Mouse (Mus musculus) intestine, embryonic 15.5 days (tissue): ENCODE measurements at regions not wholly inside any gene's neighbourhood (a gene's known extent, or its start where the extent isn't known, plus 50 kb on each side); places are given as distances from the start of the nearest gene placed in this dataset.

Source experiments
- ATAC-seq: fragments of 200-750 bp; cut with Nextera tagmentation; 2 replicates; pipeline ENCODE4 v1.8.0; 2017; ENCODE audit warnings: moderate TSS enrichment, moderate library complexity
- H3K27ac ChIP-seq: fragments of 300-500 bp; sonication (generic); 2 replicates; pipeline ENCODE4 v1.5.1; 2015; ENCODE audit warnings: mild to moderate bottlenecking, inconsistent platforms
- H3K27me3 ChIP-seq: fragments of 300-500 bp; sonication (generic); replicated peaks from 2 replicates; pipeline ENCODE4 v1.6.1; 2015; ENCODE audit warnings: inconsistent platforms
- H3K36me3 ChIP-seq: fragments of 300-500 bp; sonication (generic); 2 replicates; pipeline ENCODE4 v1.6.1; 2015; ENCODE audit warnings: inconsistent platforms
- H3K4me1 ChIP-seq: fragments of 300-500 bp; sonication (generic); replicated peaks from 2 replicates; pipeline ENCODE4 v1.6.1; 2015; ENCODE audit warnings: inconsistent platforms
- H3K4me2 ChIP-seq: fragments of 300-500 bp; sonication (generic); replicated peaks from 2 replicates; pipeline ENCODE4 v1.6.1; 2015; ENCODE audit warnings: mild to moderate bottlenecking, inconsistent platforms
- H3K4me3 ChIP-seq: fragments of 300-500 bp; sonication (generic); replicated peaks from 2 replicates; pipeline ENCODE4 v1.5.1; 2015; ENCODE audit warnings: inconsistent platforms
- H3K9ac ChIP-seq: fragments of 300-500 bp; sonication (generic); 2 replicates; pipeline ENCODE4 v1.6.1; 2015; ENCODE audit warnings: inconsistent platforms
- H3K9me3 ChIP-seq: fragments of 300-500 bp; sonication (generic); 2 replicates; pipeline ENCODE4 v1.6.1; 2016; ENCODE audit warnings: inconsistent platforms
- WGBS: fragments of 180-500 bp; shearing (Covaris S2); methylation state at CpG from one replicate; pipeline ENCODE4 v1.1.7; 2015; 5-methylcytosine and 5-hydroxymethylcytosine counted together

GRCm38 (mm10) chr3:123810943-123811499 is 120.4 kb upstream of the Ndst3 start:
- 66% methylated on average over 5 of the region's 5 CpGs for WGBS
- Histone ChIP-seq H3K9ac (no peak overlapping the region), H3K4me3 (no peak overlapping the region), H3K4me1 (no peaks in the 10 kb centered on the region), H3K4me2 (no peak overlapping the region), H3K27me3 (no peaks in the 10 kb centered on the region), H3K27ac (no peak overlapping the region), H3K9me3 (no peaks in the 10 kb centered on the region), H3K36me3 (no peaks in the 10 kb centered on the region)
- ATAC-seq, result no peak

- Histone ChIP-seq H3K4me2 (no peak overlapping the region), H3K27me3 (no peaks in the 10 kb centered on the region), H3K36me3 (no peaks in the 10 kb centered on the region), H3K27ac (no peak overlapping the region), H3K4me3 (no peak overlapping the region), H3K9me3 (no peaks in the 10 kb centered on the region), H3K9ac (no peak overlapping the region), H3K4me1 (no peaks in the 10 kb centered on the region)
- WGBS, result 81% methylated on average over 6 of the region's 6 CpGs
- ATAC-seq, result no peak
Observed at GRCm38 (mm10) chr3:123828790-123829189, 138.1 kb upstream of the Ndst3 start.

GRCm38 (mm10) chr3:123838385-123839170 is 147.9 kb upstream of the Ndst3 start:
- no peaks in the 10 kb centered on the region for H3K4me1 ChIP-seq
- H3K4me2 ChIP-seq, result no peak overlapping the region
- 84% methylated on average over 10 of the region's 10 CpGs for WGBS
- H3K9me3 ChIP-seq, result no peaks in the 10 kb centered on the region
- H3K4me3 ChIP-seq, result no peak overlapping the region
- H3K9ac ChIP-seq, result no peak overlapping the region
- ATAC-seq, result no peak
- no peak overlapping the region for H3K27ac ChIP-seq
- no peaks in the 10 kb centered on the region for H3K27me3 ChIP-seq
- no peaks in the 10 kb centered on the region for H3K36me3 ChIP-seq

GRCm38 (mm10) chr3:123846554-123846953 is 155.9 kb upstream of the Ndst3 start:
- Histone ChIP-seq H3K9ac (no peak overlapping the region), H3K36me3 (no peaks in the 10 kb centered on the region), H3K27me3 (no peaks in the 10 kb centered on the region), H3K4me2 (no peak overlapping the region), H3K27ac (no peak overlapping the region), H3K4me3 (no peak overlapping the region), H3K9me3 (no peaks in the 10 kb centered on the region), H3K4me1 (no peaks in the 10 kb centered on the region)
- 76% methylated on average over 1 of the region's 1 CpGs for WGBS
- no peak for ATAC-seq

GRCm38 (mm10) chr3:123848663-123849062 is 158.0 kb upstream of the Ndst3 start:
- Histone ChIP-seq H3K36me3 (no peaks in the 10 kb centered on the region), H3K4me1 (no peaks in the 10 kb centered on the region), H3K4me3 (no peak overlapping the region), H3K9me3 (no peaks in the 10 kb centered on the region), H3K27me3 (no peaks in the 10 kb centered on the region), H3K9ac (no peak overlapping the region), H3K27ac (no peak overlapping the region), H3K4me2 (no peak overlapping the region)
- WGBS, result 85% methylated on average over 2 of the region's 2 CpGs
- ATAC-seq, result no peak

GRCm38 (mm10) chr3:123852889-123853288 is 162.2 kb upstream of the Ndst3 start:
- Histone ChIP-seq H3K4me2 (no peak overlapping the region), H3K27me3 (no peaks in the 10 kb centered on the region), H3K27ac (no peak overlapping the region), H3K9ac (no peak overlapping the region), H3K9me3 (no peaks in the 10 kb centered on the region), H3K36me3 (no peaks in the 10 kb centered on the region), H3K4me3 (no peak overlapping the region), H3K4me1 (no peaks in the 10 kb centered on the region)
- ATAC-seq, result no peak
- WGBS, result 76% methylated on average over 3 of the region's 3 CpGs

GRCm38 (mm10) chr3:123873709-123874108 is 183.1 kb upstream of the Ndst3 start:
- 88% methylated on average over 2 of the region's 2 CpGs for WGBS

GRCm38 (mm10) chr3:123893691-123894090 is 203.0 kb upstream of the Ndst3 start:
- WGBS, result 52% methylated on average over 3 of the region's 3 CpGs
- Histone ChIP-seq H3K4me2 (no peak overlapping the region), H3K4me3 (no peak overlapping the region), H3K36me3 (no peaks in the 10 kb centered on the region), H3K9me3 (no peaks in the 10 kb centered on the region), H3K9ac (no peak overlapping the region), H3K4me1 (no peaks in the 10 kb centered on the region), H3K27ac (no peak overlapping the region), H3K27me3 (no peaks in the 10 kb centered on the region)
- ATAC-seq, result no peak

More at GRCm38 (mm10) chr3:123873709-123874108, 183.1 kb upstream of the Ndst3 start:
- ATAC-seq, result no peak
- no peak overlapping the region for H3K9ac ChIP-seq
- H3K27me3 ChIP-seq, result no peaks in the 10 kb centered on the region
- no peaks in the 10 kb centered on the region for H3K4me1 ChIP-seq
- no peaks in the 10 kb centered on the region for H3K36me3 ChIP-seq
- H3K27ac ChIP-seq, result no peak overlapping the region
- H3K9me3 ChIP-seq, result no peaks in the 10 kb centered on the region
- H3K4me2 ChIP-seq, result no peak overlapping the region
- H3K4me3 ChIP-seq, result no peak overlapping the region

GRCm38 (mm10) chr3:123905928-123906721 is 215.5 kb upstream of the Ndst3 start:
- Histone ChIP-seq H3K9me3 (no peaks in the 10 kb centered on the region), H3K4me1 (no peaks in the 10 kb centered on the region), H3K4me2 (no peak overlapping the region), H3K36me3 (no peaks in the 10 kb centered on the region), H3K9ac (no peak overlapping the region), H3K27ac (peak overlapping the region; percentile 60; the same call in 1 of the 2 replicates), H3K27me3 (no peaks in the 10 kb centered on the region), H3K4me3 (no peak overlapping the region)
- 28% methylated on average over 9 of the region's 9 CpGs for WGBS
- ATAC-seq, result peak; percentile 47; the same call in 1 of the 2 replicates

- no peak overlapping the region for H3K4me2 ChIP-seq
- no peaks in the 10 kb centered on the region for H3K27me3 ChIP-seq
- H3K36me3 ChIP-seq, result no peaks in the 10 kb centered on the region
- WGBS, result 81% methylated on average over 3 of the region's 3 CpGs
- no peak overlapping the region for H3K27ac ChIP-seq
- no peaks in the 10 kb centered on the region for H3K9me3 ChIP-seq
- no peak overlapping the region for H3K4me3 ChIP-seq
- no peak overlapping the region for H3K9ac ChIP-seq
- no peaks in the 10 kb centered on the region for H3K4me1 ChIP-seq
- ATAC-seq, result no peak
Observed at GRCm38 (mm10) chr3:123918140-123918539, 227.5 kb upstream of the Ndst3 start.

- no peaks in the 10 kb centered on the region for H3K27me3 ChIP-seq
- no peak overlapping the region for H3K9ac ChIP-seq
- no peak overlapping the region for H3K27ac ChIP-seq
- no peaks in the 10 kb centered on the region for H3K36me3 ChIP-seq
- H3K9me3 ChIP-seq, result no peaks in the 10 kb centered on the region
- no peak overlapping the region for H3K4me3 ChIP-seq
- WGBS, result 80% methylated on average over 6 of the region's 6 CpGs
- ATAC-seq, result no peak
- no peaks in the 10 kb centered on the region for H3K4me1 ChIP-seq
- H3K4me2 ChIP-seq, result no peak overlapping the region
Observed at GRCm38 (mm10) chr3:123952121-123952520, 261.5 kb upstream of the Ndst3 start.

GRCm38 (mm10) chr3:123967373-123967772 is 276.7 kb upstream of the Ndst3 start:
- no peak for ATAC-seq
- Histone ChIP-seq H3K9ac (no peak overlapping the region), H3K4me1 (no peaks in the 10 kb centered on the region), H3K4me2 (no peak overlapping the region), H3K27me3 (no peaks in the 10 kb centered on the region), H3K27ac (no peak overlapping the region), H3K4me3 (no peak overlapping the region), H3K9me3 (no peaks in the 10 kb centered on the region), H3K36me3 (no peaks in the 10 kb centered on the region)
- 79% methylated on average over 3 of the region's 3 CpGs for WGBS
